Mouse (Mus musculus) CD4-positive naive resting alpha-beta T cell, adult 76 days (primary cell): ENCODE measurements around the gene Cdh6. TPM values are rescaled to one million over a fixed set of nuclear protein-coding genes. Genes with fewer than 3 reads are reported as not detected.

Experiments used
- total RNA-seq: library from RNA; stranded (reverse); gene quantifications from one replicate; pipeline ENCODE4 v1.2.4, GENCODE M21; 2023

Cdh6 gene
- total RNA-seq = not detected

DNA sequence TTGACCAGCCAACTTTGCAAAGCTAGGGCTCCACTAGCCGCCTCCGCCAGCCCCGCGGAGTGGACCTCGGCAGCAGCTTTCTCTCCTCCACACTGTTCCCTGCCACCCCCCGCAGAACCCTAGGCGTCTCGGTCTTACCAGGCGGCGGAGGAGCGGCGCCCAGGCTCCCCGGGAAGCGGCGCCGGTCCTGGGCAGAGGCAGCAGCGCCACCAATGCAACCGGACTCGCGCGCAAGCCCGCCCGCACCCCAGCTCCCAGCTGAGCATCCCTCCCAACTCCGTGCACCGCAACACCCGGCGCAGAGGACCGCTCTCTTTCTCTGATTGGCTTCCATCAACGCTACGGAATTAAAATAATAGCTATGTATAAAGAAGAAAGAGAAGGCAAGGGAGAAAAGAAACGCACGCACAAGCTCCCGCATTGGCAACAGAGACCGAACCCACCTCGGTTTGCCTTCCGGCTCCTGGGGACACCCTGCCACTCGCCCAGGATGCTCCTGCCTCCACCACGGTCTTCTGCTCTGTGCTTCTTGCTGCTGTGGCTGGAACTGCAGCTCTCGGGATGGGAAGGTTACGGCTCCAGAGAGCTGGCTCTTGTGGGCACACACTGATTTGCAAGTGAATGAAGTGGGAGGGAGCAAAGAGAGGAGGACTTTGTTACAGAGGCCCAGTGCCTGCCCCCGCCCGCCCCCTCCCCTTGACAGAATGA is at the start of gene Cdh6:
TSS of gene Cdh6 (minus strand) at position 605 of the 708 bp plus-strand sequence.

